Mouse (Mus musculus): ENCODE results near the gene Rasgrf2. TPM values are rescaled to one million over a fixed set of nuclear protein-coding genes. Genes with fewer than 3 reads are reported as not detected.

Gene Rasgrf2
- total RNA-seq, 2 experiments from 2014 or later = 2.0 to 3.9 TPM

DNA sequence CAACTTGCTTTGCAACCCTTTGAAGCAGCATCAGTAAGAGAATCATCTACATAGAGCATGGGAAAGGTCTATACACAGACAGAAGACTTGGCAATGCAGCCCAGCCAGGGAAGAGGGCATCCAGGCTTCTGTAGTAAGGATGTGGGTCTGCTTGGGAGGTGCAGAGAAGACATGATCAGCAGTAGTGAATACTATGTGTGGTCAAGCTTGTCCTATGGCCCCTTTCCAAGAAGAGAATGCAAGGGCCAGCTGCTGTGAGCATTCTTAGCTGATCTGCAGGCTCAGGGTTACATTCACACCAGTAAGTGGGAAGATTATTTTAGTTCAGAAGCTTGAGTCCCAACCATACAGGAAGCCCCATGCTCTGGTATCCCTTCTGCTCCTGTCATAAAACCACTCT is 175.0 kb downstream of the Rasgrf2 start:
- DNase-seq (ENCODE audit: low spot score in 2 of 2) = no peak

DNA sequence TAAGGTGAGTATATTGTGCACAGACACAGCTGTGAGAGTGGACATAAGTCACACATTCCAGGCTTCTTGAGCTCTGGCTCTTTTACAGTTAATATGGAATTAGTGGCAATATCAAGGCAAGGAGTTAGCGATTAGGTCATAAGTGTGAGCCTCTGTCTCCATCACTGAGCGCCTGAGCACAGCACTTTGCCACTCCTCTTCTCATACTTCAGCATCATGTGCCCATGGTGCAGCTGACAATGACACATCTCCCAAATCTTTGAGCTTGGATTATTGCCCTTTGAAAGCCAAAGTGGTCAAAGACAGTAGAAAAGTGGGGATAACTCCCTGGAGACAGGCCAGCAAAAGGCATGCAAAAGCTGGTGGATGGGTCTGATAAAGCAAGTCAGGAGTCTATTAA is 175.8 kb downstream of the Rasgrf2 start:
- DNase-seq (ENCODE audit: low spot score in 2 of 2) = no peak

DNA sequence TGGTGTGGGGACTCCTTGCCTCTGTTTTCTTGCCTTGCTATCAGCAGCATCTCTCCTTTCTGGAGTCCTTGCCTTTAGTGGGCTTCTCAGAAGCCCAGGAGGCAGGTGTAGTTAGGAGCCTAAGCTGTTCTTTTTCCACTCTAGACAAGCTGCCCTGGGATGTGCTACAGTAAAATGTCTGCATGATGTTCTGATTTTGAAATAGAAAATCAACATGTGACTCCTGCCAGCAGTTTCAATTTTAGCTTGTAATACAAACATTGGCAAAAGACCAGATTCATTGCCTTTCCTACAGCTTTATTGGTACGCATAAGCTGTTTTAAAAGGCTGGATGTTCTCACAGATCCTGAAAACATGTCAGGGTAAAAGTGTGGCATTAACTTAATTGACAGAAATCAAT is 176.3 kb downstream of the Rasgrf2 start:
- DNase-seq (ENCODE audit: low spot score in 2 of 2) = no peak

DNA sequence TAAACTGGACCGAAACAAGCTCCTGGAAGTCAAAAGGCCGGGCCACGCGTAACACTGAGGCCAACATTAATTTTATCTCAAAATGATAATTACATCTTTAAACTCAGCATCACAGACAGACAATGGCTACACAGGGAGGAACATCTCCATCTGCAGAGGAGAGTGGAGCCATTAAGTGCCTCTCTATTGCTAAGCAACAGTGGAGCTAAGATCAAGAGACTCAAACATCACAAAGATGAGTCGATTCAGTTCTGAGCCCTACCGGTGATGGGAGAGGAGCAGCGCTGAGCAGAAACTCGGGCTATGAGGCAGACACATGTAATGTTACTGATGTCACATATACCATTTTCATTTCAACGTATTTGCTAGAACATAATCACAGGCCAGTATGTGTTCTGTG is 191.3 kb downstream of the Rasgrf2 start:
- DNase-seq (ENCODE audit: low spot score in 2 of 2) = no peak

DNA sequence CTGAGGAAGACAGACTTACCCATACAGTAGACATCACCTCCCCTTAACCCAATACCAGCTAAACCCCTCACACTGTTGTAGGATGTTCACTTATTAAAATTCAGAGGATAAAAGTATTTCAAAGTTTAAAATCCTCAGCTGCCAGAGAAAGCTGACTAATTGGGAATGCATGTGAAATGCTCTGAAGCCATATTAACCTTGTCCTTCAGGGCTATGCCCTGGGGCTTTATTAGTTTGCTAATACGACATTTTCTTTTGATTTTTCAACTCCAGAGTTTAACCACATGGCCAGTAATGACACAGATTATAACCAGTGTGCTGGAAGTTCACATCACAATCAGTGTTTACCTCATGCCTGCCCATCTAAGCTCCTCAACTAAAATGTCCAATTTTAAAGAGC is 192.6 kb downstream of the Rasgrf2 start:
- DNase-seq (ENCODE audit: low spot score in 2 of 2) = no peak

DNA sequence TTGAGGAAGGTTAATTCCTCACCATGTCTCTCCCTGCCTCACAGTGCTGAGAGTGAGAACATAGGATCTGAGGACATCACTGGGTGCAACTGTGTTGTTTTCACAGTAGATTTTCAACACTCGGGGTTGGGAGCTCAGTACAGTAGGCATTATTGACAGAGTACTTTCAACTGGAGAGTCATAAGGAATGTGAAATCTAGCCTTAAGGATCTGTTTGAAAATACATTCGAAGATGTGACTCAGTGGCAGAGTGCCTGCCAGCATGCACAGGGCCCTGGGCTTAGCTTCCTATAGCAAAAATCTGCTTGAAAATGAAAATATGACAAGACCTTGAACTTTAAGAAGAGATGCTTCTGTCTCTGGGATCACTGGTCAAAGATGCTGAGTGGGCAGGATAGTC is 194.2 kb downstream of the Rasgrf2 start:
- no peak for DNase-seq (ENCODE audit: low spot score in 2 of 2)

DNA sequence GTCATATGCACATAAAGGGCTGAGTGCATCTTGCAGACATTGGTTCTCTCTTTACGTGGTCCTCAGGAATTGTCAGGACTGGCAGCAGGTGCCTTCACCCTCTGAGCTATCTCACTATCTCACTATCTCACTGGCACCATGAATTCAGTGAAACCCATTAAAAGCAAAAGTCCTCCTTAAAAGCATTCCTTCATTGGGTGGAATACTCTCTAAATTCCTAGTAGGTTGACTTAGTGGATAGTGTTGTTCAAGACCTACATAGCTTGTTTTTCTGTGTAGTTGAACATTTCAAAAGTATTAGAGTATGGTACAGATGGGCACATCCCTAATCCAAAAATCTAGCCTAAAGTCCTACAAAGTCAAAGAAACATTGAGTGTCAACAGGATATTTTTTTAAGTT is 199.3 kb downstream of the Rasgrf2 start:
- no peak for DNase-seq (ENCODE audit: low spot score in 2 of 2)

DNA sequence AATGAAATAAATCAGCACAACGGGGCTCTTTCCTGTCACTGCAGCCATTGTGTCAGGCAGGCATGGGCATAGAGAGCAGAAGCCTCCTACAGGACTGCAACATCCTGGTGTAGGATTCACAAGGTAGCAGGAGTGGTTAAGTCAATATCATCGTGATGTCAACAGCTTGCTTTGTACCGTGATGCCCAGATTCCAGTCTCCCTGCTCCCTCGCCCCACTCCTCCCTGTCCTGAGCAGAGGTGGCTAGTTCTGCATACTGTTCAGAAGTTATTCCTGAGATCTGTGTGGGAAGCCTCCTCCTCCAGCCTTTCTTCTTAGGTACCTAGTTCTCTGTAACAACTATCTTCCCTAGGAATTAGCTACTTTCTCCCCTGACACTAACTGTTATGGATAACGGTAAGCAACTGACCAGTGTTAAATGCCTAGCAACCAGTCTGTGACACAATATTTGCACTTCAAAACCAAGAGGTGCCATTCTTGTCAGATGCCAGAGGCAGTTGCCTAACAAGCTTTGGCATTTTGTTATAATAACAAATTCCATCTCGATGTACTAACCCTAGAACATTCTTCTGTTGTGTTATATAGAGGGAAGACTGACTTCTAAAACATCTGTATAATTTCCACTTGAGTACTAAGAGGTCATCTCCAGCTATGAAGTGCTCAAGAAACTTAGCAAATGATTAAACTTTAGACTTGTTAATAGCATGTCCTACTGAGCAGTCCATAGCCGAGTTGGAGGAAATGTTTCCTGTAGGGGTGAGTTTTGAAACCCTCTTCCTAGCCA is 201.3 kb downstream of the Rasgrf2 start:
- no peak for DNase-seq (ENCODE audit: low spot score in 2 of 2)

DNA sequence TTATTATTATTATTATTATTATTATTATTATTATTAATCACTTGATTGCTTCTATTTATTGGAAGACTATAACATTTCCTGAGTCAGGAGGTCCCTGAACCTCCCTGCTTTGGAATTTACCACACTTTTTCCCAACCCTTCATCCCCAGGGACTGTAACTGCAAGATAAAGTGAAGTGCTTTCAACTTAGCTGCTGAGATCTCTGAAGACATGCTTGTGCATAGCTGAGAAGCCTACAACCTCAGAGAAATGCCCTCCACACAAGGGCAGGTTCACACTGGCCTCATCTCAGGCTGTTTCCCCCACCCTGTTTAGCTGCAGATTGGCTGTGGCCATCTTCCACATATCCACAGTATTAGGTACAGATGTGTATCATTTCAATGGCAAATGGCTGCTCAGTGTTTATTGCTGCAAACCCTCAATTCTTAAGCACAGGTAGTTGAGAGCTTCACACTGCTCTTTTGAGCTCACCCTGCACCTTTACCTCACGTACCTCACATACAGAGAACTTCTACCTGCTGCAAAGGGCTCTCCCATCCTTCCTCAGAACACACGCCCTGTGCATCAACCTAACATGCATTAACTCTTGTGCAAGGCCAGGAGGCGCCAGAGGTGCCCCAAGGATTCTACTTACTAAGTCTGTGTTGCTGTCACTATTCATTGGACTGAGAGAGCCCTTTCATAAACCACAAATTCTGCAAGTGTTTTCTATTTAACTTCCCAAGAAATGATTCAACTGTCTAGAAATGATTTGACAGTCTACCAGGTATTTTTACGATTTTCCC is 202.7 kb downstream of the Rasgrf2 start:
- no peak for DNase-seq (ENCODE audit: low spot score in 2 of 2)

DNA sequence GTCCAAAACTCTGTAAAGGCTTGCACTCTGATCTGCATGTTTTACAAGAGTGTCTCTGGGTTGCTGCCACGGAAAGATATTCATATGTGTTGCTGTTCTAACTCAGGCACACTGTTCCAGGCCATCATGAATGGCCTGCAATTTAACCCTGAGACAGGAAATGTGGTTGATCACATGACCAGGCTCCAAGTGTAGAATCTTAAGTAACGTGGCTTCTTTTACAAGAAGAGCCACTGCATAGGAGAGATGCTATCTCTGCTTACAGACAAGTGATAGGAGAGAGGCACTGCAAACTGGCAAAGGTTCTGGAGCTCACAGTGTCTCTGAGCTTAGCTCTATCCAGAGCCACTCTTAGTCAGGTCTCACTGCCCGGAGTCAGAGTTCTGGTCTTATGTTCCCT is 210.4 kb downstream of the Rasgrf2 start:
- no peak for DNase-seq (ENCODE audit: low spot score in 2 of 2)

DNA sequence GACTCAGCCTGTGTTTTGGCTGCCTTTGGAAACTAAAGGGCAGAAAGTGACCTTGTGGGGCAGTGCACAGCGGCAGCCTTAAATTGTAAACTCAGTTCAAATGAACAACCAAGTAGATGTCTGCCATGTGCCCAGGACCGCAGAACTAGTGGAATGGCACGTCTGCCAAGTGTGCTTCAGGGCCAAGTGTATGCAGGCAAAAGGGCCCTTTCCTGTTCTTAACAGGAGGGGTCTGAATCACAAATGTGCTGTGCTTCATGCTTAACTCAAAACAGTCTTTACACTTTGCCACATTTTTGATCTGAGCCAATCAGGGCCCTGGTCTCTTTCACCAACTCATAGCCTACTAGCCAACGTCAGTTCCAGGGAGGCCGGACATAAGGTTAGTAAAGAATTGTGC is 212.7 kb downstream of the Rasgrf2 start:
- DNase-seq (ENCODE audit: low spot score in 2 of 2) = no peak

DNA sequence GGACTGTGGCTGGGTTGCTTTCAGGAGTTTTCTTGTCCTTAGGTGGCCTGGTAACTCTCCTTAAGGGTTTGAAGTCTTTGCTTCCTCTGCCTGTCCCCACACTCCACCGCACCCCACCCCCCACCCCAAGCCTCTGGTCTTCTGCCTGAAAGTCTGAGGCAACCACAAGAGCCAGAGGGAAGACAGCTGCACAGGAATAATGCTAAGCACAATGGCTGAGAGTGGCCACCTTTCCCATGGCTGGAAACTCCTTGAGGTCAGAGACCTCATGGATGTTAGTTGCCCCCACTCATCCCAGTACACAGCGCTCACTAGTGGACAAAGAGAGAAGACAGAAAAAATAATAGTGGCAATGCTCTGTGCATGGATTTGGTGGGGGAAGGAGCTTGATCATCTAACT is 213.6 kb downstream of the Rasgrf2 start:
- DNase-seq (ENCODE audit: low spot score in 2 of 2) = no peak

DNA sequence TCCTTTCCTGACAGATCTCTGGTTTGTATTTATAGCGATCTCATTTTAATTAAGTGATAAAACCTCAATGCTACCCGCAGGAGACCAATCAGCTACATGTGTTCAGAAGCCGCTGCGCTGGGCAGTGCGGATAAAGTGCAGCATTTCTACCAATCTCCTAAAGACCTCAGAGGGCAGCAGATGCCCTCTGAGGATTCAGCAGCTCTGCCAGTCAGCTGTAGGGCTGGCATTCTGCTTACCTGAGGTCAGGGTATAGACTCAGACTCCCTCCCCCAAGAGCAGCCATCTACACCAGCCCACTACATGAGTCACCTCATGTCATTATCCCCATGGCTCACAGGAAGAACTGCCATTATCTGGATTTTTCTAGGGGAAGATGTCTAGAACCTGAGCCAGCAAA is 215.1 kb downstream of the Rasgrf2 start:
- DNase-seq (ENCODE audit: low spot score in 2 of 2) = no peak

DNA sequence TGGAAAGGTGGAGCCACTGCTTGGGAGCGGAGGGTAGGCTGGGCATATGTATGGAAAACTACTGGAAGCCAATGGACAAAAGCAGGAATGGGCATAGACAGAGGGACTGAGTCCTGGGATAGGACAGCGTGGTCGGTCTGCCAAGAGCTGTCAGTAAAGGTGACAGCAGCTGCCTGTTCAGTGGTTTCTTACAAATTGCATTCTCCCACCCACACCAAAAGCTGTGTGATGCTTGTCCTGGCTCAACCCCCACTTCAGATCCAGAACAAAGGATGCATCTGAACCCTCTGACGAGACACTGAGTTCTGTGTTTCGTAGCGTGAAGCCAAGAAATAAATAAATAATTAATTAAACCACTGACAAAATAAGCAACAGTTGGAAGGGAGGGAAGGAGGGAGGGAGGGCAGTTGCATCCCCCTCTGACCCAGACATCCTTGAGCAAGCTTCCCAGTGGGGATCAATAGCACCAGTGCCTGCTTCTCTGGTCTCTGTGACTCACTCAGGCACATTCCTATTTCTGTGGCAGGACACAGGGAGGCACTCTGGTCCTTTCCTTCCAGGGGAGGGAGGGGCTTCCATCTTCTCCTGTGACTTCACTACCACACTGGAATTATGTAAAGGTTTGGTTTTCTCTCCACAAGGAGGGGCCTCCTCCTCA is 215.7 kb downstream of the Rasgrf2 start:
- DNase-seq (ENCODE audit: low spot score in 2 of 2) = no peak

DNA sequence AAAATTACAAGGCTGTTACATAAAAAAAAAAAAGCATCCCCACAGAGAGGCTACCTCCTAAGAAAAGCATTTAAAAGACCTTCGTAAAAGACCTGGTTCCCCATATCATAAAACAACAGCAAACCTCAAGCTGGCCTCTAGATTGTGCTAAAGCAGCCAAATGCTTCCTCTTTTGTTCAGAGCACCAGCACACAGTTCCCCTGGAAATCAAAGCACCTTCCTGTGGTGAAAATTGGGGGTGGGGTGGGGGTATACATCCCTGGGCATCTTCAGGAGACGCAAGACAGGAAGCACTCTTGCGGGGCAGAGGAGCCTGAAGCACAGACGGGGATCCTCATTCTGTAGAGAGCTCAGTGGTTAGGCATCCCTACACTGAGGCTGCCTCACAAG is 216.3 kb downstream of the Rasgrf2 start:
- DNase-seq (ENCODE audit: low spot score in 2 of 2) = no peak

DNA sequence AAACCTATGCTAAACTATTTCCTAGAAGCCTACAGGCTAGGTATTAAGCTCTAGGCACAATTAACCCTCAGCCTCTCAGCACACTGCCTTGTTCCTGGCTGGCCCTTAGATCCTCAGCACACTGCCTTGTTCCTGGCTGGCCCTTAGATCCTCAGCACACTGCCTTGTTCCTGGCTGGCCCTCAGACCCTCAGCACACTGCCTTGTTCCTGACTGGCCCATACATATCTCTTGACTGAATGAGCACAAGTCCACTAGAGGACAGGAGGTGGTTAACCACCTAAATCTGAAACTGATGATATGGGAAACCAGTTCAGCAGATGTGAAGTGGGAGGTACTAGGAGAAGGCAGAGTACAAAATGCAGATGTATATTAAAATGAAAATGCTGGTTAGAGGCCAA is 219.8 kb downstream of the Rasgrf2 start:
- no peak for DNase-seq (ENCODE audit: low spot score in 2 of 2)

DNA sequence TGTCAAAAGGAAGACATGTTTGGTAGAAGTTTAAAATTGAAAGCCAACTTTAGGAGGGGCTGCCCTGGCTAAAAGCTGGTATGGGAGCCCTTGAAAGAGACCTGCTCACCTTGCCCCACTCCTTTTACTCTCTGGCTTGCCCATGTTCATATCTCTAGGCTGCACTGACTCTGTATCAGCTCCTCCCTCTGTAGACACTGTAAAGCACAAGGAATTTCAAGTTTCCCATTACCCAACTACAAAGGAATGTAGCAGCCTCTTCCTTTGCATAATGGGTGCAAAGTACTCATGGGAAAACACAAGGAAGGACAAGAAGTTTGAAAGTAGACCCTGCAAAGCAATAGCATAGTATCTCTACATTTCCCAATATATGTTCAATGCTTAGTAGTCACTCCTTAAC is 220.2 kb downstream of the Rasgrf2 start:
- DNase-seq (ENCODE audit: low spot score in 2 of 2) = no peak

DNA sequence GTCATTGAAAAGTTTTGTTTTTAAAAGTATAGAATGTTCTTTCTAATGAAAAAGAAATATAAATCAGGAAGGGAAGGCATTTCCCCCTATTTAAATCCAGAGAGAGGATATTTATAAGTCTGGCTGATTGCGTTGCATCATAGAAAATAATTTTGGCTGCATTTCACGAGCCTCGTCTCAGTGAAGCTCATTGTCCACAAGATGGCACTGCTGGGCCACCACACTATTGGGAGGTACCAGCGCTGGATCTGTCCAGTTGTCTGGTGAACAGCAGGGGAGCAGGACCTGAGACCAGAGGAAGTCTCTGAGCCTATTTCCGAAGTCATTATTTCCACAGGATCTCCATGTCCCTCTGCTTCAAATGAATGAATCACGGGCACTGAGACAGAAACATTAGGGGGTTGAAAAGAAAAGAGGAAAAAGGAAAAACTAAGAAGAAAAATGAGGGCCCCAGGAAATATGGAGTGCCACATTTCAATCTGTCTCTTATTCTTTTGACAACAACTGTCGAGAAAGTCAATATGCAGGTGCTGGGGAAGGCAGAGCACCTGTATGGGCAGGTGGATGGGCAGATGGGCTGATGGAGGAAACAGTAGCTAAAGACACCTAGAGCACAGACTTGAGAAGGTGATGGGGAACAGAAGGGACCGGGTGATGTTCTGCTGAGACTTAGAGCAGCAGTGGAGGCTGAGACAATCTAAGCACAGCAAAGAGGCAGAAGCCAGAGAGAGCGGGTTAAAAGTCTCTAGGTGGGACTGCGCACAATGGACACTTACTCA is 223.1 kb downstream of the Rasgrf2 start:
- peak; percentile 26 to 64 for DNase-seq (ENCODE audit: low spot score in 2 of 2)

DNA sequence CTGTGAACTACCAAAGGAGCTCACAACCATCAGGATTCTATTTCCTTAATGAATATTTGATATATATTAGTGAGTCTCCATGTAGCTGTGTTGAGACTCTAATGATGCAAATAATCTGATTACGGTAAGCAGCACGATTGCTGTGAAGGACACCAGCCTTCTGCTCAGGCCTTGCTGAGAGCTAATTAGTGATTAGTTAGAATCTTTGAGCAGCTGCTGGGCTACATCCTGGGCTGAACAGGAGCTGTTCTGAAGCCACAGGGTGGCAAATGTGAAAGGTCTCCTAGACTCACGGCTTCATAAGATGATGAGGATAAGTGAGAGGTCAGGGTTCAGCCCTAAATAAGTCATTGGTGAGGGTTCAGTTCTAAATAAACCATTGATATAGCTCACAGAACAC is 225.1 kb downstream of the Rasgrf2 start:
- DNase-seq (ENCODE audit: low spot score in 2 of 2) = no peak

DNA sequence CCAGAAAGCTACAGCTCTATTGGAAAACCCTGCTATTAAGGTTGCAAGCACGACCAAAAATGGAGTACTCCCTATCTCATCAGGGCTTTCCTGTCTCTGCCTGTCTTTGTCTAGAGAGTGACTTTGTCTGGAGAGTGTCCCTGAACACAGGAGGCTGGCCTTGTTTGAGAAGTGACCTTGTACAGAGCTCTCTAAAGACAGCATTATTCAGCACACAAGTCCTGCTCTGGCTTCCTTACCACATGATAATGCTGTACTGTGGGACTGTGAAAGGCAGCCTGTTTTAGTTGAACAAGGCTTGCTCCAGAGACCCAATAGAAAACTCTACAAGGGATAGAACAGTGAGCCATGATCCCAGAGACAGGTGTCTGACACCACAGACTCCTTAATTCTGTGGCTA is 235.0 kb downstream of the Rasgrf2 start:
- DNase-seq (ENCODE audit: low spot score in 2 of 2) = no peak

DNA sequence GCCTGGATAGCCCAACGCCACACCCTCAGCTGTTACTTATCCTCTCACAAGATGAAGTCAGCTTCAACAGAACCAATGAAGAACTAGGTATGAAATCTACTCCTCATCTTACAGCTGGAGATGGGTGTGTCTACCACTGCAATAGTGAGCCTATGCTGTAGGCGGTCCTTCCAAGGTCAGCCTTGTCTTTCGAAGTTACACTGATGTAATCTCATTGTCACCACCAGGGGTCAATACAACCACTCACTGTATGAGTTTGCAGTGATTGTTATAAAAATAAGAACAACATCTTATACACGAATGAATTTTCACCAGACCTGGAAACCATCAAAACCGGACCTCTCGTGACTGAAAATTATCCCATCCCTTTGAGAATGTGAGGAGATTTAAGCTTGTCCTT is 238.3 kb downstream of the Rasgrf2 start:
- no peak for DNase-seq (ENCODE audit: low spot score in 2 of 2)

All from adrenal gland, postnatal 4 days (tissue).